Mouse (Mus musculus): ENCODE measurements around the gene Krtap29-1.
A peak's percentile ranks its signal among the peaks of the same experiment; 100 is the strongest.

The Krtap29-1 gene

DNA sequence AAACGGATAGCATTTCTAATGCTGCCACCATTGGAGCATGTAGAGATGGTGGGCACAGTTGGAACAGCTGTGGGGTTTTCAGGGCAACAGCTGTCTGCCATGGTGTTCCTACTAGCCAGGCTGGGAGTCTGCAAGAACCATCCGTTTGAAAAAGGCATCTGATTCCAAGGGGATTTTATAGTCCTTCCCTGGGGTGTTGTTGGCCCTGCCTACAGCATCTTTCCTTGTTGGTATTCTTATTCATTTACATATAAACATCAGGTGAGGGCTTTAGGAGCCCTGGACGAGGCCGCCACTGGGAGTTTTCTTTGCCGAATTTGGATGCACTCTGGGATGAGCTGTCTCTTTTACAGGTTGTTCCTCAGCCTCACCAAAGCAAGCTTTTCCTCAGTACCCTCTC is at the start of gene Krtap29-1:
Gene Krtap29-1 (minus strand): TSS at position 101 of the 400 bp plus-strand sequence.
- no peak for DNase-seq

DNA sequence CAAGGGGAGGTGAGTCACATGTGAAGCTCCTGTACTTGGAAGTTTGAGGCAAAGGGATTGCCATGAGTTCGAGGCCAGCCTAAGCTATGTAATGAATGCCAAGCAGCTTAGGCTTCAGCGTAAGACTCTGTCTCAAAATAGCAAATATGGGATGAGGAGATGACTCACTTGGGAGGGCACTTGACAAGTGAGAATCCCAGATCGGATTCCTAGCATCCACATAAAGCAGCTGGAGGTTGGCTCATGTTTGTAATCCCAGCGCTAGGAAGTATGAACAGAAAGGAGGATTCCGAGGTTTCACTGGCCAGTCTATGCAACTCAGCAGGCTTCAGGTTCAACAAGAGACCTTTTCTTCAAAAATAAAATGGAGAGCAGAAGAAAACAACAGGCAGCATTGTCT is 42.6 kb upstream of the Krtap29-1 start:
- no peak for DNase-seq

DNA sequence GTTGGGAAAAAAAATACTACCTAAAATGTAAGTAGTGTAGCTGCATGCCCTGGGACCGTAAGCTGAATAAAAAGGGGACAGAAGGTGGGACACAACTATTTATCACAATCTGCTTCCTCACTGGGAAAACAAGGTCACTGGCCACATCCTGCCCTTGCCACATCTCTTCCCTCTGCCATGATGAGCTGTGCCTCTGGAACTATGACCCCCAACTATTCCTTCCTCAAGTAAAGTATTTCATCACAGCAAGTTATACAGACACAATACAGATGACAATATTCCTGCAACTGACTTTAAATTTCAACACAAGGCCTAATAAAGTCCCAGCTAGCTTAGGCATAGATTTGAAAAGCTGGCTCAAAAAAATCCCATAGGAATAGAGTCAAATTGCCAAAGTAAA is 40.6 kb upstream of the Krtap29-1 start:
- no peak for DNase-seq

DNA sequence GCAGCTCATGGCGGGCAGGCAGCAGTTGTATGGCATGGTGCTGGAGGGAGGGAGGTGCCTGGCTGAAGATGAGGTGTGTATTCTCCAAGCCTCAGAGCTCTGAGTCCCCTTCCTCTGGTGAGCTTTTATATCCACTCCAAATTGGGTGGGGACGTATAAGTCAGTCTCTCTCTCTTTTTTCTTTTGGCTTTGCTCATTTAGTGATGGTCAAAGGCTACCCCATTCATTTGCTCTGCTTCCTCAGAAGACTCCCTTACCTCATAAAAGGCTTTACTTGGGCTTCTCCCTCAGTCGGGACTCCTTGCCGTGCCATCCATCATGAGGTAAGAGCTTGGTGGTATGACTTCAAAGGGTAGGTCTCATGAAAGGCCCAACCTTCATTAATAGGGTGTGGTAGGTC is 37.3 kb upstream of the Krtap29-1 start, which contains the start of gene Krt33a:
Gene Krt33a (minus strand): TSS at position 101 of the 400 bp plus-strand sequence.
- no peak for DNase-seq

DNA sequence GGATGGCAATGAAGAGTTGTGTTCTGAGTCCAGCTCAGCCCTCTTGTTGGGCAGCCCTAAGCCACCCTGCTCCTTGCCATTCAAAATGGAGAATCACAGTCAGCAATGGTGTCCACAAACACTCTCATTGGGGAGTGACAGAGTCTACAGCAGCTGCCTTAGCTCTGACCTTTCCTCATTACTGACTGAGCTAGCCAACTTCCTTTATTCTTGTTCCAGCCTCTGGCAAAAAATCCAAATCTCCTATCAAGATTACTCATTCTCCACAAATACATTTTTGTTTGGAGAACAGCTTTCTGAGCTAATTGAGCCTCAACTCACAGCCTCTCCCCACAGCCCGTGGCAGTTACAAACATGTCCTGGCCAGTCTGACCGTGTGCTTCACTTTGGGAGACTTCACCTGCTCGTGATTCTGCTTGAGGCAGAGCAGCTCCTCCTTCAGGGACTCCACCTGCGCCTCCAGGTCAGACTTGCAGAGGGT is 34.9 kb upstream of the Krtap29-1 start:
- peak; percentile 39 to 48 for DNase-seq

DNA sequence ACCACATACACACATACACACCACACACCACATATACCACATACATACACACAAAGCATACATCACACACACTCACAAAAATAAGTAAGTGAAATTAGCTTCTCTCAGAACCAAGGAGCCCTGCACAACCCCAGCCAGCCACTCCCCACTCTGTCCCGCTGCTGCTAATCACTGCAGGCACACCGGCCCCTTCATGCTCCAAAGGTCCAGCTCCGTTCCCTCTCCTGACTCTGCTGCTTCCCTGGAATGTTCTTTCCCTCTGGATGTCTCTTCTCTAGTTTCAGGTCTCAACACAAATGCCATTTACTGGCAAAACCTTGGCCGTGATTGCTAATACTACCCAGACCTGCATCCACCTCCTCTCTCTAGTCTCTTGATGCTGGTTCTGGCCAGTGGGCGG is 31.8 kb upstream of the Krtap29-1 start:
- DNase-seq, result no peak

DNA sequence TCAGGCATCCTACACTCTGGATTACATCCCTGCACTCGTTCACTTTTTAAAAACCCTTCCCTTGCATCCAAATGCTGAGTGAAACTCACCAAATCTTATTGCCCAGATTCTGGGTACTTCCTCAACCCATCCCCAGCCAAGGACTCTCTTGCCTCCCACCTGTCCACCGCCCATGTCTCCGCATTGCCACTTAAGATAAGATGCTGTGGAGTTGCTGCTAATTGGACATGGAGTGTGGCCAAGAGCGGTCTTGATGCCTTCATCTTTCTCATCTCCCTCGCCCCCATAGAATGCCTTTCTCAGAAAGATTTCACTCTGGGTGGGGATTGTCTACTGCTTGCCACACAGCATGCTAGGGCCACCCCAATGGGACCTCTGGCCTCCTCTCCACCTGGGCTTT is 29.5 kb upstream of the Krtap29-1 start:
- no peak for DNase-seq

DNA sequence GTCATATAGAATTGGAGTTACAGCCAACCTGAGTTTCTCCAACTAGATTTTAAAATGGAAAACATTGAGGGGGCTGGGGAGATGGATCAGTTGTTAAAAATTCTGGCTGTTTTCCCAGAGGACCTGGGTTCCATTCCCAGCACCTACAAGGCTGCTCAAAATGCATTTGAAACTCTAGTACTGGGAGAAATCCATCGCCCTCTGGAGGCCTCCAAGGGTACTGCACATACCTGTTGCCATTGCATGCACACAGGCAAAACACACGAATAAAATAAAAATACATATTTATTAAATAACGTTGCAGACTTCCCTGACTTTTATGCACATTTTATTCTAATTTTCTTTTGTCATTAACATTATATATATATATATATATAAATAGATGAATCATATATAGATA is 27.8 kb upstream of the Krtap29-1 start:
- DNase-seq, result no peak

DNA sequence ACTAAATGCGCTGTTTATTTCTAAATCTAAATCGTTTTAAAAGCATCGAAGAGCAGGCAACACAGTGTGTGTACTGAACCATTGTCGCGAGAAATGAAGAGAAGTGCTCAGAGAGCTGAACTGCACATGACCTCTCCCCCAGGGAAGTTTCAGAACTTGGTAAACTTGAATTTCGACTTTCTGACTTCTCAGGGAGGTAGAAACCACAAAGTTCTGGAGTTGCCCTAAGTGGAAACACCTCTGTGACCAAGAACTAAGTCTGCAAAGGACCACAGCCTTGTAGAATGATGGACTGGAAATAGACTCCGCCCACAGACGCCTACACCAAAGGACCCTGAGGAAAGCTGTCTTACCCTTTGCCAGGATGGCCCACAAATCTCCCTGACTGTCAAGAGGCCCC is 27.1 kb upstream of the Krtap29-1 start:
- DNase-seq, result no peak

DNA sequence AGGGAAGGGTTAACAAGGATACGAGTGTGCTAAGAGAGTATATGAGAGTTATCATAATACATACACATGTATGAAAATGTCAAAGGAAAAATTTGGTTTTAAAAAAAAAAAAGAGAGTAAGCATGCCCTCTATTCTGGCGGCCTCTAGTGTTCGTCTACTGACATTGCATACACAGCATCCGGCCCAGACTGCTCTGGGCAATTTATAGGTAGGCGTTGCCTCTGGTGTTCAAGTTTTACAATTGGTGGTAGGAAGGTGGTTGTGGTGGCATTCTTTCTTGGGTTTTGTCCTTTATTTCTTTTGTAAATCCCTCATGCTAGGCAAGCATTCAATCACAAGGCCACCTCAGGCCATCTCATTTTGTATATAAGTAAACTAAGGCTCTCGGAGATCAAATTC is 26.0 kb upstream of the Krtap29-1 start:
- DNase-seq, result peak; percentile 43 to 64

DNA sequence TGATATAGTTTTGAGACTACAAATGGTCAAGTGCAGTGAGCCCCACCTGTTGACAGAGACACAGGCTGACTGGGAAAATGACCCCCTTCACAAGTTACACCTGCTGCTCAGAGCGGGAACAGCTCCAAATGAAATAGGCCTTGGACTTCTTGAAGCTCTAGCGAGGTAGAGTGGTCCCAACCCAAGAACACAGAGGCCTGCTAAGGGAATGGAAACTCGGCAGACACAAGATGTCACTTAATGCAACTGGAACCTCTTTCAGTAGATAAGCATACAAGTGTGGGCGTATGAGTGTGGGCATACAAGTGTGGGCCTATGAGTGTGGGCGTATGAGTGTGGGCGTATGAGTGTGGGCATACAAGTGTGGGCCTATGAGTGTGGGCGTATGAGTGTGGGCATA is 20.2 kb upstream of the Krtap29-1 start:
- no peak for DNase-seq

DNA sequence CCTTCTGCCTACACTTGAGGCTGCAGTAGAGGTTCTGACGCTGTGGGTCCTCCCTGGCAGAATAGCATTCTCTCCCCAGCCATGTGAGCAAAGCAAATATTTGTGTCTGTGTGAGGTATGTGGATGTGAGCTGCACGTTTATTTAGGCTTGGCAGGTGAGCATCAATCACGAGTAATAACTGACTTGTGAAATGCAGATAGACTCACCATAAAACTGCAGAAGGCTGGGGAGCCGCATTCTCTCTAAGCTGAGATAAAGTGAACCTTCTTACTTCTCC is 15.5 kb upstream of the Krtap29-1 start:
- peak; percentile 10 to 31 for DNase-seq

DNA sequence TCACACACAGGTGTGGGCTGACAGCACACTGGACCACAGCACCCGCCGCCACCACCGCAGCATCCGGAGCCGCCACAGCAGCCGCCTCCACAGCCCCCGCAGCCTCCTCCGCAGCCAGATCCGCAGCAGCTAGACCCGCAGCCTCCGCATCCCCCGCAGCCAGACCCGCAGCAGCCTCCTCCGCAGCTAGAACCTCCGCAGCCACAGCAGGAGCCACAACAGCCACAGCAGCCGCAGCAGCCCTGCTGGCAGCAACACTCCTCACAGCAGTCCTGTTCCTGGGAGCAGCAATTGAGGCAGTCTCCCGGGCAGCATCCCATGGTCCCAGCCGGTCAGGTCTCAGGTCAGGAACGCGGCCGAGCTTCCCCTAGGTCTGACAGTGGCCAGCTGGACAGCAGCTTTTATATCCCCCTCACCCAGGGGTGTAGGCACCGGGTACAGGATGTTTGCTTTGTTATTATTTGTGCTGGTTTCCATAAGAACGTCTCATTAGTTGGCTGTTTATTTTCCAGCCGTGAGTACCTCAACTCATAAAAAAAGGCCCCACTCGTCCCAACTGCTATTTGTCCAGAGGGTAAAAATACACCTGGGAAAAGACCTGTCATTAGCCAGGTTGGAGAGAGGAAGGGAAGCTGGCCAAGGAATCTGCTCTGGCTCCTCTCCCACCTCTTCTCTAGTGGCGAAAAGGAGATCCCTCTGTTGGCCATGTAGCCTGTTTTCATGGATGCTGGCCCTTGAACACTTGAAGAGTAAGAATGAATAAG is 14.9 kb upstream of the Krtap29-1 start, which contains the start of gene Krtap17-1:
Gene Krtap17-1 (minus strand): TSS at position 375 of the 764 bp plus-strand sequence.
- peak in 1 of 2 experiments; percentile 8 for DNase-seq

DNA sequence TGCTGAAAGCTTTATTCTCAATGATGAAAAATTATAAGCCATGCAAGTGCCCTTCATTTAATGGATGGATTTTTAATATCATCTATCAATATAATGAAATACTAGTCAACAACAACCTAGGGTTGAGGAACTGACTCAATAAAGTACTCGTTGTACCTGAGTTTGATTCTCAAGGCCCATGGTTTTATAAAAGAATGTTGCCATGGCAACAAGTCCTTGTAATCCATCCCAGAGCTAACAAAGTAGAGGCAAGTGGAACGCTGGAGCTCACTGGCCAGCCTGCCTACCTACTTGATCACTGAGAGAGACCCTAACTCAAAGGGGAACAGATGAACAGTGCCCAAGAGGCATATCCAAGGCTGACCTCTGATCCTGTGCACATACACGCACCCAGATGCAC is 11.7 kb upstream of the Krtap29-1 start:
- DNase-seq, result no peak

DNA sequence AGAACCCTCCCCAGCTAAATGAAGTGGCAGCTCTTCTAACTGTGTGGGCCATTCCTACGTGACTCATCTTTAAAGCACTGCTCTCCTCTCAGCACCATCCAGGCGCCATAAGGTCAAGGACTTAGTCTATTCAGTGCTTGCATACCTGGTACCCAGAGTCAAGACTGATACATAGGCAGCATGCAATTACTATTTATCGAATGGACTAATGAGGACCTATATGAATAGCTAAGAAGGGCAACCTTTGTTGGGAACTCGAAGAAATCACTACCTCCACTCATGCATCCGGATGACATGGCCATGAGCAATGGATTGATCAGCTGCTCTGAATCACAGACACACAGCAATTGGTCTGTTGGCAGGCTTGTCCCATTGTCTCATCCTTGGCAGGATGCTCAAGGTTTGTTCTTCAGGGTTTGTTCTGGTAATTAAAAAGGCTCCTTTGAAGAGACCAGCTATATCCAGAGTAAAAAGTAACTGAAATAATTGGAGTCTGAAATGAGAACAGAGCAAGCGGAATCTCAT is 11.1 kb upstream of the Krtap29-1 start:
- no peak for DNase-seq

DNA sequence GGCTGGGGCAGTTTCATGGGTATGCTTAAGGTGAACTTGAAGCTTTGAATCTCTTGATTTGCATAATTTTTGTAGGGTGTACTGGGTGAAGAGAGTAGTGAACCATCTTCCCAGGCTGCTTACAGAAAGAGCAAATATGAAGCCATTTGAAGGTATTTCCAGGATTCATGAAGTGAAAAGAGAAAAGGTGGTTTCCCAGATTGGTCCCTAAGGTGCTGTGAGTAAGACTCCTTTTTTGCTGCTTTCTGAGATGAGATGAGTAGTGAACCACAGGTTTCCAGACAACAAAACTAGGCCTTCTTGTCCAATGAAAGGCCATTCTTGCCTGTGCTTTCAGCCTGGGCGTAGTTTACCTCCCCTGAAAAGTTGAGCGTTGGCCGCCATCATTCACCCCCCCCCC is 9.7 kb upstream of the Krtap29-1 start:
- no peak for DNase-seq

DNA sequence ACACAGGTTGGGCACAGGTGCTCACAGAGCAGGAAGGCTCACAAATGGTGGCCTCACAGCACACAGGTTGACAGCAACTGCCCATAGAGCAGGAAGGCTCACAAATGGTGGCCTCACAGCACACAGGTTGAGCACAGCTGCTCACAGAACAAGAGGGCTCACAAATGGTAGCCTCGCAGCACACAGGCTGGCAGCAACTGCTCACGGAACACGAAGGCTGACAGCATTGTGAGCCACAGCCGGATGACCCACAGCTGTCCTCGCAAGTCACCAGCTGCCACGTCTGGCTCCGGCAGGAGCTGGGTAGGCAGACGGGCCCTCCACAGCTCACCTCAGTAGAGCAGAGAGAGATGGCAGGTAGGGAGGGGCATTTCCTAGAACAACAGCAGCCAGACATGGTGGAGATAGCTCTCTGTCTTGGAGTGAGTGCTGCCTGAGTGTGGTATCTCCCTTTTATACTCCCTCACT is 7.4 kb upstream of the Krtap29-1 start, which contains the start of gene Krtap16-1:
Gene Krtap16-1 (minus strand): TSS at position 418 of the 468 bp plus-strand sequence.
- DNase-seq, result no peak

DNA sequence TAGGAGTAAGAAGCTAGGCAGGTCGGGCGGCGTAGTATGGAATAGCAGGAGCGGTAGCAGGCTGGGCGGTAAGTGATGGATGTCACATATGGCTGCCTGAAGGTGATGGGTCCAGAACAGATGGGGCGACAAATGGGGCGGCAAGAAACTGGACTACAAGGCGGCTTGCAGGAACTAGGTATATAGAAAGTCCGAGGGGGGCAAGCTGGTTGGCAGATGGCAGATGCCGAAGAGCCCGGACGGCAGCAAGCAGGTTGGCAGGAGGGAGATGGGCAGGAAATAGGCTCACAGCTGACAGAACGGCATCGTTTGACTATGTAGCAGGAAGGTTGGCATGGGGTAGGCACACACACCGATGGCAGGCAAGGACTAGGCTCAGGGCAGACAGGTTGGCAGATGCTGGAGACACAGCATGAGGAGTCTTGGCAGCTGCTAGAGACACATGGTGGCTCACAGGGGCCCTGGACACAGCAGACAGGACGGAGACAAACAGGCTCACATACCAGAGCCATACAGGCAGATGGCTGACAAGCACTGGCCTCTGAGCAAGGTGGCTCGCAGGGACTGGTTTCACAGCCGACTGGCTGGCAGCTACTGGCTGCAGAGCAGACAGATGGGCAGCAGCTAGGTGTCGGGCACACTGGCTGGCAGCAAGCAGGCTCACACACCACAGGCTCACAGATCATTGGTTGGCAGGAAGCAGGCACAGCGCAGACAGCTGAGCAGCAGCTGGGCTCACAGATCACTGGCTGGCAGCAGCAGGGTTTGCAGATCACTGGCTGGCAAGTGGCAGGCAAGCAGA is 6.6 kb upstream of the Krtap29-1 start:
- DNase-seq, result no peak

DNA sequence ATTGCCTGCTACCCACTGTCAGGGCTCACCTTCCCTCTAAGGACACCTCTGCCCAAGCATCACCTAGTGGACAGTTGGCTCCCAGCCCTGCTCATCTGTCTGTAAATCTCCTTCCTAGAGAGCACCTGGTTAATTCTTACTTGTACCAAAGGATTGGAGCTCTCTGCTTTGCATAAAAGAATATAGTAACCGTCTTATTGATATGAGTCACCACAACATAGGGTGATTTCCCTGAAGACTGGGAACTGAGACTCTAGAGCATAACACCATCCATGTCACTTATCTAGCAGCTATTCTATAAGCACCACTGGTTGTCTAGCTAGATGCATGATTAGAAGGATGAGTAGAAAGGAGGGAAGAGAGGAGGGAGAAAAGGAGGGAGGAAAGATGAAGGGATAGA is 4.6 kb upstream of the Krtap29-1 start:
- no peak for DNase-seq

DNA sequence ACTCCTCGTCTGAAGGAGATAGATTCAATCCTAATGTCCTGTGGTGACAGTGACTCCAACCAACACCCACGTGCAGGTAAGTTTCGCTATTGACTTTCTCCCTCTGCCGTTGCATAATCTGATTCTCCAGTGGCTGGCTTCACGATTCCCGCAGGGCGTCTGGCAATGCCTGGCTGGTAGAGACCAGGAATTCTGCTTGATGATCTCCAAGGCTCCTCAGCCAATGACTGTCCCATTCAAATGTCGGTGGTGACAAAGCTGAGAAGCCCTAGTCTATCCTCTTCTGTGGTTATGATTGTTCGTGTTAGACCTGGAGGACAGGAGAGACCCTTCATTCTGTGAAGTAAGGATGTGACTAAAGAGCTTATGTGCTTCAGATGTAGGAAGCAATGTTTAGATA is 3.9 kb upstream of the Krtap29-1 start:
- DNase-seq, result no peak

DNA sequence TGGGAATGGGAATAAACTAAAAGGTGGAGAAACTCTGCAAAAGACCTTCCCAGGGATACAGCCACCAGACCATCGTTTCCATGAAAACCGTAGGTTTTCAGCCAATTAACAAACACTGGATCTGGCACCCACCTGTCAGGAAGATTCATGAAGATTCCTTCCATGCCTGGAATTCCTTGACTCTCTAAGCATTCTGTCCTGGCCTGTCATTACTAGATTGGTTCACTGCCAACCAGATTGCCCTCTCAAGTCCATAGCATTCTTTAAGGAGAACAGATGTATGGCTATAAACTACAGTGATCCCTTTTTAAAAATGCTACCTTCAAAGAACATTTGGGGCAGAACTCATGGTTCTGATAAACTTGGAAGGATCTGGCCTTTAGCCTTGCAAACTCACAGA is 12.9 kb downstream of the Krtap29-1 start:
- DNase-seq, result no peak

DNA sequence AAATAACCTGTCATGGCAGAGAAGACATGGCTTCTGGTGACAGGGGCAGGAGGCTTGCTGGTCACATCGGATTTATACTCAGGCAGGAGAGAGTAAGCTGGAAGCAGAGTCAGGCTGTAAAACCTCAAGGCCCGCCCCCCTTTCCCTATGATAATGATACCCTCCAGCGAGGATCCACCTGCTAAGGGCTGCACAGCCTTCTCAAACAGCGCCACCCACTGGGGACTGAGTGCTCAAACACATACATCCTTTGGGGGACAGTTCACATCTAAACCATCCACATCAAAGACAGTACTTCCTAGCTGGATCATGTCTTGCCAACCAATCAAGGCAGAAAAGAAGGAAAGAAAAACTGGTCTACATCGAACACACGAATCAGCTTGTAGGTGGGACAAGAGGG is 14.6 kb downstream of the Krtap29-1 start:
- DNase-seq, result no peak

DNA sequence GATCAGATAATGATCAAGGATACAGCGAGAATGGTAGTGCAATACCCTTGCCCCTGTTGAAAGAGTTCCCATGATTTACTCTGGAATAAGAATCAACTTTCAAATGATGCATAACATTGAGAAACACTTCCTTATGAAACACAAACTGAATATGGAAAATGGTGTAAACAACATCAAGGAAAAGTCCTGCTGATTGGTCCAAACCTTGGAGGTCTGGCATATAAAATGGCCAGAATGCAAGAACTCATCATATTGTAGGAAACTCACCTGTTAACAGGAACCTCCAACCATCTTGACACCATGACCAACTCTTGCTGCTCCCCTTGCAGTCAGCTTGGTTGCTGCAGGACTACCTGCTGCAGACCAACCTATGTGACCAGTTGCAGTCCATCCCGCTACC is 30.7 kb downstream of the Krtap29-1 start, which contains the start of gene Krtap9-5:
Gene Krtap9-5 (plus strand): TSS at position 301 of the 400 bp plus-strand sequence.
- no peak for DNase-seq

Measured in lung, postnatal 4 days (tissue).